ENCODE assay signal across 16 mouse cellular contexts in the genomic region with DNA sequence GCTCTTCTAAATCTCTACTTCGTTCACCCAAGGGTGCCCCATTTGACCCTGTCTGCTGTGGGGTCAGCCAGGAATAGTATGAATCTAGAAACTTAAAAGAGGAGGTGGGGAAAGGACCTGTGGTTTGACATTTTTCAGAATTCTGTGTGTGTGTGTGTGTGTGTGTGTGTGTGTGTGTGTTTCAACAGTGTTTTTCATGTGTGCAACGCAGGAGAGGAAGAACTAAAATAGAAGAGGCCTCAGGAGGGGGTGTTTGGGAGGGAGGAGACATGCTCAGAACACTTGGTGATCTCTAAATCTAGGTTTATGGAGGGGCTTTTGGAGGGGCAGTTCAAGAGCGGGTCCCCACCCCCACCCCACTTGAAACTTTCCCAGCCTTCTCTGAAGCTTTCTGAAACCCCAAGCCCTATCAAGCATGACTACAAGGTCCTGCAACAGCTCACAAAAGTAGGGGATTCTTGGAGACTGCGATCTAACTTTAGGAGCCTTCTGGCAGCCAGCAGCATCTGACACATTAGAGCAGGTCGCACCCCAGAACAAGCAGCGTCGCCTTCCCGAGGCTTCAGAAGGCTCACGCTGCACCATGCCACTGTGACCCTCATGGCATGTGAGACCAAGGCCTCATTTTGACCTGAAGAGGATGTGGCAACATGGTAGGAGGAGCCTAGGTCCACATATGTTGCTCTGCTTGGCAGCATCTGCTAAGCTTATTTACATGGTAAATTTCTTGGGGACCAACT. TPM values are rescaled to one million over a fixed set of nuclear protein-coding genes. Genes with fewer than 3 reads are reported as not detected.
DNase-seq lines count a peak whose midpoint lies in the region; ATAC-seq lines count a peak whose summit lies in the region.
"Had no signal": no experiment of that assay in that cellular context is flagged by ENCODE, and none has a peak within 500 bp of the region (broad histone marks: within the 10 kb centered on the region; RNA-seq: fewer than 3 reads in every experiment).

No protein-coding gene starts in this region.

- ATAC-seq in hematopoietic stem cell, adult 5-6 weeks (replicated peaks in 1 of 2; ENCODE audit: insufficient read depth in 1 of 2, low FRiP score in 2 of 2, low TSS enrichment in 1 of 2, low read depth in 1 of 2, poor library complexity in 2 of 2, severe bottlenecking in 2 of 2): peak; percentile 23 to 39; a peak in 2 of 4 replicates
- ATAC-seq: forebrain, embryonic 16.5 days; intestine, postnatal 0 days; Patski had no signal

- no peaks in the 10 kb centered on the region for H3K27me3 ChIP-seq in splenic B cell, adult 2 months (ENCODE audit: control insufficient read depth, insufficient read depth, low read length, poor library complexity, severe bottlenecking)
- H3K27me3 ChIP-seq: hindbrain, embryonic 12.5 days; Patski had no signal

- H3K36me3 ChIP-seq in splenic B cell, adult 2 months (ENCODE audit: control insufficient read depth, insufficient read depth, low read length, poor library complexity, severe bottlenecking): no peaks in the 10 kb centered on the region
- H3K36me3 ChIP-seq: hindbrain, embryonic 12.5 days had no signal

- peak; percentile 86 for DNase-seq in A20 (ENCODE audit: low read depth, low spot score)
- peak; percentile 78 for DNase-seq in CD4-positive, CD25-positive, alpha-beta regulatory T cell, adult 2 months (ENCODE audit: low read depth, low spot score)
- peak; percentile 87 for DNase-seq in splenic B cell, adult 2 months (ENCODE audit: low read depth, low spot score)
- DNase-seq in layer of hippocampus, adult 11-12 months (ENCODE audit: low spot score): no peak
- no peak for DNase-seq in adrenal gland, postnatal 10 days
- DNase-seq in urinary bladder, adult 18-20 months (ENCODE audit: low spot score in 2 of 2): no peak
- DNase-seq: cerebellum, adult 18-20 months; gastrocnemius, adult 2 months; heart, adult 2 months; kidney, postnatal 36 days; left cerebral cortex, postnatal 4 days had no signal

RNA-seq across cellular contexts. Expression of a gene that starts 18.6 kb away (rescaled TPM):
- total RNA-seq in hematopoietic stem cell, adult 5-6 weeks (2017): not detected in 2 replicates
- total RNA-seq in adrenal gland, postnatal 10 days (2021): under 1 TPM in 1 of 2 experiments, not detected in 1; 0.33 TPM
- total RNA-seq: gastrocnemius, adult 2 months; heart, adult 2 months had no signal

RNA-seq across cellular contexts. Expression of a gene that starts 53.8 kb away (rescaled TPM):
- total RNA-seq in hematopoietic stem cell, adult 5-6 weeks (2017): 103 and 105 TPM in 2 replicates
- 100 to 1,000 TPM; 113 to 119 TPM for total RNA-seq in adrenal gland, postnatal 10 days (2021)

Comparison
In these comparisons a context has a peak if more than half of its experiments do, and no peak if none do; other contexts are left out.
1. DNase-seq: peak in A20 (single experiment), CD4-positive, CD25-positive, alpha-beta regulatory T cell, adult 2 months (single experiment) and splenic B cell, adult 2 months (single experiment); none in layer of hippocampus, adult 11-12 months (single experiment), adrenal gland, postnatal 10 days (single experiment) and urinary bladder, adult 18-20 months (0 of 2).